Mouse (Mus musculus) limb, embryonic 15.5 days (tissue): ENCODE results near the gene Fam24a. TPM values are rescaled to one million over a fixed set of nuclear protein-coding genes. Genes with fewer than 3 reads are reported as not detected.

Experiments
- ATAC-seq: fragments of 200-750 bp; cut with Nextera tagmentation; 2 replicates; pipeline ENCODE4 v1.8.0; 2017; ENCODE audit warnings: low read depth, moderate TSS enrichment; ENCODE audit not compliant: insufficient number of reproducible peaks, low FRiP score, low TSS enrichment
- H3K27ac ChIP-seq: fragments of 300-500 bp; sonication (generic); 2 replicates; pipeline ENCODE4 v1.5.1; 2015; ENCODE audit warnings: moderate library complexity, mild to moderate bottlenecking, inconsistent platforms
- H3K27me3 ChIP-seq: fragments of 300-500 bp; sonication (generic); 2 replicates; pipeline ENCODE4 v1.6.1; 2015; ENCODE audit warnings: inconsistent platforms
- H3K36me3 ChIP-seq: fragments of 300-500 bp; sonication (generic); 2 replicates; pipeline ENCODE4 v1.6.1; 2015; ENCODE audit warnings: inconsistent platforms
- H3K4me1 ChIP-seq: fragments of 300-500 bp; sonication (generic); 2 replicates; pipeline ENCODE4 v1.6.1; 2015; ENCODE audit warnings: inconsistent platforms
- H3K4me2 ChIP-seq: fragments of 300-500 bp; sonication (generic); 2 replicates; pipeline ENCODE4 v1.6.1; 2015; ENCODE audit warnings: mild to moderate bottlenecking, inconsistent platforms
- H3K4me3 ChIP-seq: fragments of 300-500 bp; sonication (generic); 2 replicates; pipeline ENCODE4 v1.5.1; 2015; ENCODE audit warnings: mild to moderate bottlenecking, inconsistent platforms
- H3K9ac ChIP-seq: fragments of 300-500 bp; sonication (generic); 2 replicates; pipeline ENCODE4 v1.6.1; 2015; ENCODE audit warnings: inconsistent platforms
- H3K9me3 ChIP-seq: fragments of 300-500 bp; sonication (generic); 2 replicates; pipeline ENCODE4 v1.6.1; 2016; ENCODE audit warnings: inconsistent platforms
- WGBS: fragments of 180-500 bp; shearing (Covaris S2); methylation state at CpG from one replicate; pipeline ENCODE4 v1.1.7; 2015; 5-methylcytosine and 5-hydroxymethylcytosine counted together
- polyA plus RNA-seq: library from polyadenylated mRNA; unstranded; fragments of >200 nt; fragmentation: Nextera tagmentation; extraction: Ambion mirVana; gene quantifications from 2 replicates; pipeline ENCODE4 v1.2.1, GENCODE M21; 2015

Gene Fam24a
- polyA plus RNA-seq, 1 experiment from 2014 or later, result not detected

DNA sequence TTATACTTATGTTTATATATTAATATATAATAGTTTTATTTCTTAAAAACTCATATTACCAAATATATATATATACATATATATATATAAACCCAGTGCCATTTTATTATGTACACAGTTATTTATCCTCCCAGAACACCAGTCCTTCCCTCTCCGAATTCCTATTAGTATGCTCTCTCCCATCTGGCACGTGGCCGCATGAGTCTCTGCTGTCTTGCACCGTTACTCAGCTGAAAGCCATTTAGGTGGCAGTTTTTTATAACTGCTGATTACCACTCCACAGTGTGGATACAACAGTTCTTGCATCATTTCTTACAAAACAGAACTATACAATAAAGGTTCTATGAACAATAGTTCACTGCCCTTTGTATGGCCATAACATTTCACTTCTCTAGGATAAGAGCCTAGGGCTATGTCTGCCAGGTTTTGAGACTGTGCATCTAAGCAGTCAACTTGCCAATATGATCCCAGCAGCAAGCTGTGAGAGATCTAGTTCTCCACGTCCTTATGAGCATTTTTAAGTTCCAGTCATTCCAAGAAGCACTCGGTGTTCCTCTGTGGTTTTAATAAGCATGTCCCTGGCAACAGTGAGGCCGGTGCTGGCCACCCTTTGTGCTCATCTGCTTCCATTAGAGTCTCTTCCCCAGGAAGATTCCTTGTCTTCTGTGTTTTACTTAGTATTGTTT, 12.3 kb downstream of the Fam24a start:
- H3K27me3 ChIP-seq, result no peaks in the 10 kb centered on the region
- 64% methylated on average over 7 of the region's 7 CpGs for WGBS
- no peak overlapping the region for H3K4me3 ChIP-seq
- ATAC-seq, result no peak
- no peak overlapping the region for H3K9ac ChIP-seq
- H3K4me2 ChIP-seq, result no peak overlapping the region
- no peaks in the 10 kb centered on the region for H3K4me1 ChIP-seq
- no peak overlapping the region for H3K27ac ChIP-seq
- no peaks in the 10 kb centered on the region for H3K9me3 ChIP-seq
- peaks cover 68% of the 10 kb centered on the region for H3K36me3 ChIP-seq

DNA sequence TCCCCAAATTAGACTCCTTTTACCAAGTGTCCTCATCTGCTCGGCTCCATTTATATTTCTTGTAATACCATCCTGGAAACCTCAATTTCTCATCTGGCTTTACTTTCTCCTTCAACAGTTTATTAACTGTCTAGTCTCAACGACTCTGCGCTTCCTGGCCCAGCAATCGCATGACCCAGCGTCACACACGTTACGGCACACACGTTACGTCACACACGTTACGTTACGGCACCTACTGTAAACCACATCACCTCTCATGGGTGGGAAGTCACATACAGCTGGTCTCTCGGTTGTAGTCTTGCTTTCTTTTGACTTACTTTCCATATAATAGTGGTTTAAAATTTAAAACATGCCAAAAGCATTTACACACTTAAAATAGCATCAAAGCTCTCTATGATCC, 22.4 kb downstream of the Fam24a start:
- H3K9me3 ChIP-seq, result no peaks in the 10 kb centered on the region
- H3K4me3 ChIP-seq, result no peak overlapping the region
- H3K4me2 ChIP-seq, result no peak overlapping the region
- peaks cover 54% of the 10 kb centered on the region for H3K36me3 ChIP-seq
- peaks cover 3% of the 10 kb centered on the region for H3K4me1 ChIP-seq
- no peaks in the 10 kb centered on the region for H3K27me3 ChIP-seq
- WGBS, result 93% methylated on average over 13 of the region's 13 CpGs
- H3K9ac ChIP-seq, result no peak overlapping the region
- H3K27ac ChIP-seq, result no peak overlapping the region
- no peak for ATAC-seq

DNA sequence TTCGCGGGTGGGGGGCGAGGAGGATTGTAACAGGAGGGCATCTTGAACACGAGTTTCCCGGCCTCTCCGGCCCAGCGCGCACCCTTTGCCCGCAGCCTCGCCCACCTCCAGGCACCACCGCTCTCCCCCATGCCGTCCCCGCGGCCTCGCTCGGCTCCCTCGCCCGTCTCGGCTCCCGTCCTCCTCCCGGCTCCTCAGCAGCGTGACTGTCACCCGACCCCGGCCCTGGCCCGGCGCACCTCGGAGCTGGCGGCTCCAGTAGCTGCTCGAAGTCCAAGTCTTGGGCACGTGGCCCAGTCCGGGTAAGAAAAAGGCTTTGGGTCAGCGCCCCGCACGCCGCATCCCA, 28.6 kb downstream of the Fam24a start:
- Histone ChIP-seq H3K27ac (peak overlapping the region; percentile 95), H3K9me3 (no peaks in the 10 kb centered on the region), H3K9ac (peak overlapping the region; percentile 81), H3K4me1 (peaks cover 15% of the 10 kb centered on the region), H3K36me3 (peaks cover 15% of the 10 kb centered on the region), H3K27me3 (no peaks in the 10 kb centered on the region), H3K4me2 (peak overlapping the region; percentile 88), H3K4me3 (peak overlapping the region; percentile 87)
- WGBS, result under 1% methylated on average over 35 of the region's 35 CpGs
- ATAC-seq, result peak; percentile 83

DNA sequence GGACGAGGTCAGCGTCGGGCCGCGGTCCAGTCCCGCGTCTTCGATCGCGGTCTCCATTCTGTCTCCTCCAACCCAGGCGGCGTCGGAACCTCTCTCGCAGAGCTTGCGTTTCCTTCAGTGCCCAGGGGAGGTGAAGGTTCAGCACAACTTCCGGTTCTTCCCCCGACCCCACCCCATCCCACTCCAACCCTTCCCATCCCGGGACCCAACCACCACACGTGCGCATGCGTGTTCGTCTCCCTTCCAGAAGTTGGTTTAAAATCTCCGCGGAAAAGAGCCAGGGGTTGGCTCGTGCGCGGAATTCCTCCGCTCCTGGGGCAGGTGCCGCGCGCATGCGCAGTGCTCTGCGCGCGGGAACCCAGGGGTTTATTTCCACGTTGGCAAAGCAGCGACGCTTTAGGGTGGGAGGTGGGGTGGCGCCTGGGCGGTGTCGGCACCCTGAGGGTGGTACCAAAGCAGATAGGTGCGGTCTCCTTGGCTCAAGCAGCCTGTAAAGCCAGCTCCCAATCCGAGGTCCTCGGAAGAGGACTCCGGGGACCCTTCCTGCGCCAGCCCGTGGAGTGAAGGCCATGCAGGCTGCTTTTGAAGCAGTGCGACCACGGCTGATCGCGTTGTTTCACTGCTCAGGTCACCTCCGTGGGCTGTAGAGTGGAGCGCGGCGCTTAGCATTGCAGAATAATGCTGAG, 29.1 kb downstream of the Fam24a start, which contains the start of gene 2310057M21Rik:
Gene 2310057M21Rik, minus strand, starts transcription at position 145 of the 686 bp plus-strand sequence.
- peak within 1 kb of the TSS; percentile 88 for H3K4me2 ChIP-seq
- peak within 1 kb of the TSS; percentile 81 for H3K9ac ChIP-seq
- no peaks in the 10 kb centered on the region for H3K9me3 ChIP-seq
- H3K4me3 ChIP-seq, result peak within 1 kb of the TSS; percentile 87
- under 1% methylated on average over 55 of the region's 55 CpGs for WGBS
- H3K36me3 ChIP-seq, result peaks cover 10% of the 10 kb centered on the region
- peaks cover 15% of the 10 kb centered on the region for H3K4me1 ChIP-seq
- H3K27me3 ChIP-seq, result no peaks in the 10 kb centered on the region
- H3K27ac ChIP-seq, result peak within 1 kb of the TSS; percentile 95
- peak; percentile 98 for ATAC-seq

DNA sequence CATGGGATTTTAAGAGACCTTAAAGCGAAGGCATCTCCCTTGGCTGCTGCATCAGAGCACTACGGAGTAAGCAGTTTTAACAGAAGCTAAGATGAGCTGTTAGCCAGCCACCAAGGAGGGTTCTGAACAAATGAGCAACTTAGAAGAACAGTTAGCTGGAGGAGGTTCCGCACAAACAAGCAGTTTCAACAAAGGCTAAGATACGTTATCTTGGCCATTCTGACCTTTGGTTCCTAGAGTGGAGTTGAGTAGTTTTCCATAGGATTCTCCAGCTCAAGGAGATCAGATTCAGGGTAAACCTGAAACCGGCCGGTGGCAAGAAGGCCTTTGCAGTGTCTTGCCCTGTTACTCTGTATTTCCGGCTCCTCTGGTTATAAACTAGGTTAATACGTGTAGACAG, 30.5 kb downstream of the Fam24a start:
- H3K4me1 ChIP-seq, result peaks cover 15% of the 10 kb centered on the region
- no peaks in the 10 kb centered on the region for H3K27me3 ChIP-seq
- H3K27ac ChIP-seq, result no peak overlapping the region
- no peak for ATAC-seq
- WGBS, result 90% methylated on average over 8 of the region's 8 CpGs
- H3K4me3 ChIP-seq, result no peak overlapping the region
- no peaks in the 10 kb centered on the region for H3K36me3 ChIP-seq
- H3K4me2 ChIP-seq, result no peak overlapping the region
- H3K9ac ChIP-seq, result no peak overlapping the region
- no peaks in the 10 kb centered on the region for H3K9me3 ChIP-seq

DNA sequence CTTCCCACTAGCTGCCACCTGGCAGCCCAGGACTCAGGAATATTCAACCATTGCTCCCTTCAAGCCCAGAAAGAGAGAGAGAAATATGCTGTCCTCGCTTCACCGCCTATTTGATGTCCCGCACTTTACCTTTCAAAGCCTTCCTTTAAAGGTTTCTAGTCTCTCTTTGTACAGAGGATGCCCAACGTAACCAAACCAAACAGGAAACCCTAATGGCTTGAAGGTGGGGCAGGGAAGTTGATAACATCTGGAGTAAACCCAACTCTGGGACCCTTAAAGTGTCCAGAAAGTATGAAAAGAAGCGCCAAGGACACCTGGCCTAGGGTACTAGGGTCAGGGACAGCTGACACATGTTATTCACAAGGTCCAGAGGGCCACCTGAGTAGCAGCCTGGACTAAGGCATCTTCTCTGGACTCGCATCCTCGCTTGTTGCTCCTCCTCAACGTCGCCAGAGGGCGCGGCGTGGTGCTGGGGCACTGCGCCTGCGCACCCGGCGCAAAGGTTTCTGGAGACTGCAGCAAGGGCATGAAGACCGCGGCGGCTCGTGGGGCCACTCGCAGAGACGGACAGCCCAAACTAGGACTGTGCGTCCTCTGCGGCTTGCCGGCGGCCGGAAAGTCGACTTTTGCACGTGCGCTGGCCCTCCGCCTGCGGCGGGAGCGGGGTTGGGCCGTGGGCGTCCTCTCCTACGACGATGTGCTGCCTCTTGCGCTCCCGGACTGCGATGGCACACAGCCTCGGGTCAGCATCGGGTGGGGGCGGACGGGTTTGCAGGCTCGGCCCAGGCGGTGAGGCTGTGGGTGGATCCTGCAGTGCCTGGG, 37.2 kb downstream of the Fam24a start, which contains the start of gene Pstk:
Gene Pstk, plus strand, starts transcription at position 494 of the 822 bp plus-strand sequence.
- Histone ChIP-seq H3K9me3 (no peaks in the 10 kb centered on the region), H3K27me3 (no peaks in the 10 kb centered on the region), H3K9ac (peak within 1 kb of the TSS; percentile 86), H3K4me2 (peak within 1 kb of the TSS; percentile 64), H3K36me3 (no peaks in the 10 kb centered on the region), H3K27ac (peak within 1 kb of the TSS; percentile 95), H3K4me3 (peak within 1 kb of the TSS; percentile 66), H3K4me1 (no peaks in the 10 kb centered on the region; the same call in 1 of the 2 replicates)
- WGBS, result 4% methylated on average over 47 of the region's 47 CpGs
- peak; percentile 93 for ATAC-seq

DNA sequence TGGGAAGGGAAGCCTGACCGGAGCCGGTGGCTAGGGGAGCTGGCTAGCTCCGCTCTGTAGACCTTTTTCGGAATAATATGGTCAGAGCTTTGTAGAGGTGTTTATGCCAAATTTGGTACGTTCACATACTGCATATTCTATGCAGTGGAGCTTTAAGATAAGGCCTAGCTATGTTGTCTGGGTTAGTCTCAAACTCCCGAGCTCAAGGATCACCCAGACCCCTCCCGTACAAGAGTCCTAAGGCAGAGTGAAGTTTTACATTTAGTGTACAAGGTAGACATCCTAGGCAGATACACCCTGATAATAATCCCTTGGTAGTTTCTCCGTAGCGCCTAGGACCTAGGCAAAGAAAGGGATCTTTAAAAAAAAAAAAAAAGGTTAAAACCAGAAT, 37.8 kb downstream of the Fam24a start:
- Histone ChIP-seq H3K36me3 (no peaks in the 10 kb centered on the region), H3K4me2 (peak overlapping the region; percentile 64), H3K9me3 (no peaks in the 10 kb centered on the region), H3K4me3 (peak overlapping the region; percentile 66), H3K9ac (peak overlapping the region; percentile 86), H3K27me3 (no peaks in the 10 kb centered on the region), H3K4me1 (no peaks in the 10 kb centered on the region; the same call in 1 of the 2 replicates), H3K27ac (peak overlapping the region; percentile 95)
- no peak for ATAC-seq
- WGBS, result 5% methylated on average over 9 of the region's 9 CpGs

DNA sequence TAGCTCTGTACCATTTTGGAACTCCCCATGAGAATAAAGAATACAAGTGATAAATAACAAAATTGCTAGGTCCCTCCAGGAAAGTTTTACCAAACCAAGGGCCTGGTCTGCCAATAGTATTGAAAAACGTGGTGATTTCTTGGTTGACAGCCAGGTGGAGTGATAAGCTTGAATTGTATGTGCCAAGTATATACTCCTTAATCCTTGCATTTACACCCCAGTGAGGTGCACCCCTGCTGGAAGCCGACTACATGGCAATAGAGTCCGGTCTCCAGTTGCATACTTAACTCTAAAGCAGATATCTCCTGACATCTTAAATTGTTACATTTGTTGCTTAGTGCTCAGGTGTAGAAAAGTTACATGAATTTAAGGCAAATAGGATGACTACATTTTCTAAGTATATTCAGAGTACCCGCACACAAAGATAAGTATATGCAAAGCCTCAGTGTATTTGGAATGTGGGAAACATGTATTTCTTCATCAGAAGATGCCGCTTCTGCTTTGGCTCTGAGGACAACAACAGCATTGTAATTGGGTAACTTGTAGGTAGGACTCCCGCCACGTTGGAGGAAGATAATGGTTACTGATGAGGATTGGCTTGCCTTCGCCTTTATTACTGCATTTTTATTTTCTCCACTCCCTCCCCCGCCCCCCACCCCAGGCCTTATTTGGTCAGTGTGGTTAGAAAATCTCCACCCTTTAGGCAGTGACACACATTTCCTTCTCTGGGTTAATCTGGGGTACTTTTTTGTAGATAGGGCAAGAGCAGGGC, 38.4 kb downstream of the Fam24a start:
- 63% methylated on average over 9 of the region's 9 CpGs for WGBS
- no peak for ATAC-seq
- Histone ChIP-seq H3K4me1 (no peaks in the 10 kb centered on the region; the same call in 1 of the 2 replicates), H3K27ac (no peak overlapping the region), H3K9ac (no peak overlapping the region), H3K4me3 (peak overlapping the region; percentile 66), H3K36me3 (no peaks in the 10 kb centered on the region), H3K27me3 (no peaks in the 10 kb centered on the region), H3K4me2 (peak overlapping the region; percentile 64), H3K9me3 (no peaks in the 10 kb centered on the region)

Other genes starting within 250 kb of the Fam24a start
- gene 4933402N03Rik, start 187.6 kb upstream of the Fam24a start, polyA plus RNA-seq, result not detected in 2 replicates
- gene 5430419D17Rik, start 159.5 kb upstream of the Fam24a start, polyA plus RNA-seq, result 0.01 and 0.02 TPM in 2 replicates
- gene Cuzd1, start 11.6 kb upstream of the Fam24a start, polyA plus RNA-seq, result 0.06 TPM in 1 of 2 replicates, not detected in the other
- gene Fam24b, start 4.3 kb upstream of the Fam24a start, polyA plus RNA-seq, result not detected in 2 replicates
- gene 2310057M21Rik, start 28.9 kb downstream of the Fam24a start, polyA plus RNA-seq, result 24.3 and 25.2 TPM in 2 replicates
- gene Pstk, start 37.3 kb downstream of the Fam24a start, polyA plus RNA-seq, result 64.4 and 65.9 TPM in 2 replicates
- 11.5 and 12.5 TPM in 2 replicates for gene Ikzf5, start 76.7 kb downstream of the Fam24a start, polyA plus RNA-seq
- 99.0 and 113 TPM in 2 replicates for gene Acadsb, start 76.7 kb downstream of the Fam24a start, polyA plus RNA-seq
- not detected in 2 replicates for gene Hmx3, start 209.0 kb downstream of the Fam24a start, polyA plus RNA-seq
- not detected in 2 replicates for gene Hmx2, start 214.9 kb downstream of the Fam24a start, polyA plus RNA-seq
- 176 and 179 TPM in 2 replicates for gene Bub3, start 226.4 kb downstream of the Fam24a start, polyA plus RNA-seq